Mouse (Mus musculus) frontal cortex, postnatal 25 days (tissue): ENCODE measurements around the gene Hif3a.
"Not testable (repeated sequence)": the region's sequence is repeated elsewhere in the genome, so short reads cannot be mapped to it uniquely, and the experiment has no call there.

Source experiments
- DNase-seq, 2 experiments: peaks; one replicate each; pipeline ENCODE4 v3.0.0; 2022; ENCODE audit warnings: low spot score in 2 of 2

Hif3a gene

DNA sequence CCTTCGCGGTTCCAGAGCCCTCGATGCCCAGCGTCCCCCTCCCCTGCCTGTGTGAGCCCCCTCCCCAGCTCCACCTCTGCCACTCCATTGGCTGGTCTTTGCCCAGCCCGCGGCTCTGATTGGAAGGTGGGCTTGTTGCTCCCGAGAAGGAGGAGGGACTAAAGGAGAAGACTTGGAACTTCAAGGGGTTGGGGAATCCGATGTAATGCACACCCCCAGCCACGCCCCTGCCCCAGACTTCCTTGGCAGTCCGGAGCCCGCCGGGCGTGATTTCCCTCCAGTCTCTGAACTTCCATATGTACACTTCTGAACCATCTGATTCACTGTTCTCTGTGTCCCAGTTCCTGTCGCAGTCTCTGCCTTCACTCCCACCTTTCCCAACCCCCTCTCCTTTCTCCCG, at the start of gene Hif3a:
Gene Hif3a (minus strand): TSS at position 39 of the 400 bp plus-strand sequence.
- no peak for DNase-seq

- DNase-seq, result not testable (repeated sequence)
Measured at GRCm38 (mm10) chr7:17101631-17102030, 39.4 kb upstream of the Hif3a start.

DNA sequence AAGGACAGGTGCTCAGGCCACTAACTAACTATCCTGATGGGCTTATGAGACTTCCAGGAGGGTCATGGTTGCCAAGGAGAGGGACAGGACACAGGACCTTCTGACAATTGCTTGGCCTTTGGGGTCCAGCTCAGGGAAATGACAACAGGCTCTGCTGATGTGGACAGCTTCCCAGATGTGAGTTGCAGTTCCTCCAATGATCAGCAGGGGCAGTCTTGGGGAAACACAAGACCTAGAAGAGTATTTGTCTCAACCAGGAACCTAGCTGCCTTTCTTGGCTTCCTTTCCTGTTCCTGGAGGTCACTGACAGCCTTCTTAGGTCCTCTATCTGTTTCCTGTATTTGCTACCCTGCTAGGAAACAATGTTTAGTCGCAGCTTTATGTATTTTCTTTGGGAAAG, 29.1 kb upstream of the Hif3a start:
- DNase-seq, result no peak

- DNase-seq, result no peak
Measured at GRCm38 (mm10) chr7:17090058-17090585, 27.9 kb upstream of the Hif3a start.

GRCm38 (mm10) chr7:17087731-17088130, 25.5 kb upstream of the Hif3a start:
- no peak for DNase-seq

GRCm38 (mm10) chr7:17082766-17083165, 20.5 kb upstream of the Hif3a start:
- no peak for DNase-seq

DNA sequence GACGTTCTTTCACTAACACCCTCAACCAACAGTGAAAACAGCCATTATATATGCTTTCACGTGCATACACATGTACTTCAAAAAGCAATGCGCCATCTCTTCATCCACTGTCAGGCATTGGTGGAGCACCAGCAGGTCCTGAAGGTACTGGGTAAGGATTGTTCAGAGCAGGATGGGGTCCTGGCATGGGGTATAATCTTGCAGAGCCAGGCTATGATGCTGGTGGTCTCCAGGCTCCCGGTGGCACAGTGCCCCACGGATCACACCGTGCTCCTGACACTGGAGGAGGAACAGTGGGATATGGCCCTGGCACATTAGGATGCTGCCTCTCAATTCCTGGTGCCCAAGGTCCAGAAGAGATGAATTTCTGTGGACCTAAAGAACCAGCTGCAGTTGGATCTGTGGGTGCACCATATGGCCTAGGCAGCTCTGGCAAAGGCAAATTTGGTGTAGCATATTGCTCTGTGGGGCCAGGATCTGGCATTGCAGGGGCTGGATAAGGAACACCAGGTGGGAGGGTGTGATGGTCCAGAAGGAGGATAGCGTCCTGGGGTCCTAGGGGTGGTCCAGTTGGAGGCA, 15.9 kb upstream of the Hif3a start:
- DNase-seq, result no peak

GRCm38 (mm10) chr7:17076542-17076941, 14.3 kb upstream of the Hif3a start:
- no peak for DNase-seq

DNA sequence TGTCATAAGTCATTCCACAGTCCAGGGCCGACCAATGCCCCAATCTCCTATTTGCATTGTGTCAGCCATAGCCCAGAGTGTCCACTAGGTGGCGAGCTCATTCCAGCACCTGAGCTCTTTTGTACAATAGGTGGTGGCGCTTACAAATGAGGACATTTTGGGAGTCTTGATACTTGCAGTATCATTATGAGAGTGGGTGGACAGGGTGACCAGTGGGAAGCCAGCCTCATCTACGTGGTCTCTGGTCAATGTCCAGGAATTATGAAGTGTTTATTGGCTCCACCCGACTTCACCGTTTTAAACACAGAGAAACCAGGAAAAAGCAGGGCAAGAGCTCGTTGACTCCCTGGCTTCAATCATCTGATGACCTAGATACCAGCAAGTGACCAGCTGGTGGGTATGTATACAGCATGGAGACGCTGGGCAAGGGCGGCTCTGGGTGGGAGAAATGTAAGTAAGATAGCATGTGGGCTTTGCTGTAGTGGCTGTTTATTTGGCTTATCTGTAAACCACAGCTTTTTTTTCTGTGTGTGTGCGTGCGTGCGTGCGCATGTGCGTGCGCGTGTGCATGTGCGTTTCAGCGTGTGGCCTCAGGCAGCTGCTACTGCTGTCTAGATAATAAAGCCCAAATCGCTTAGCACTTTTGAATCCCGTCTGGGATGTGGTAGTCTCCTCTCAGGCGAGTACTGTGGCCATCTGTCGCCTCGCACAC, 11.8 kb upstream of the Hif3a start, which contains the start of gene Psg16:
Gene Psg16 (plus strand): TSS at position 137 of the 712 bp plus-strand sequence.
- peak; percentile 38 to 55 for DNase-seq

DNA sequence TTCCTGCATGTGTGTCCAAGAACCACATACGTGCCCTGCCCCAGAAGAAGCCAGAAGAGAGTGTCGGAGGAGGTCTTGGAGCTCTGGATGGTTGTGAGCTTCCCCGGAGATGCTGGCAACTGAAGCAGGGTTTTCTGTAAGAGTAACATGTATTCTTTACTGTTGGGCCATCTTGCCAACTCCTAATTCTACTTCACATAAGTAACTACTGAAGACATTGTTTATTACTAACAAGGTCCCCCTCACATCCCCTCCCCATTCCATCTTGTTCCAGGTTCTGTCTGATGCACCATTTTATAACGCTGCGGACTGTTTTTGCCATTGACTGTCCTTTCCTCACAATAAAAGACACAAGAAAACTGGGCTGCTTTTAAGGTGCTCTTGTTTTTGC, 11.3 kb upstream of the Hif3a start:
- no peak for DNase-seq

DNA sequence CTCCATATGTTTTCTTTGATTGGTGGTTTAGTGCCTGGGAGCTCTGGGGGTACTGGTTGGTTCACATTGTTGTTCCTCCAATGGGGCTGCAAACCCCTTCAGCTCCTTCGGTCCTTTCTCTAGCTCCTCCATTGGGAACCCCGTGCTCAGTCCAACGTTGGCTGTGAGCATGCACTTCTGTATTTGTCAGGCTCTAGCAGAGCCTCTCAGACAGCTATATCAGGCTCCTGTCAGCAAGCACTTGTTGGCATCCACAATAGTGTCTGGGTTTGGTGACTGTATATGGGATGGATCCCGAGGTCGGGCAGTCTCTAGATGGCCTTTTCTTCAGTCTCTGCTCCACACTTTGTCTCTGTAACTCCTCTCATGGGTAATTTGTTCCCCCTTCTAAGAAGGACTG, 5.4 kb upstream of the Hif3a start:
- DNase-seq, result not testable (repeated sequence)

DNA sequence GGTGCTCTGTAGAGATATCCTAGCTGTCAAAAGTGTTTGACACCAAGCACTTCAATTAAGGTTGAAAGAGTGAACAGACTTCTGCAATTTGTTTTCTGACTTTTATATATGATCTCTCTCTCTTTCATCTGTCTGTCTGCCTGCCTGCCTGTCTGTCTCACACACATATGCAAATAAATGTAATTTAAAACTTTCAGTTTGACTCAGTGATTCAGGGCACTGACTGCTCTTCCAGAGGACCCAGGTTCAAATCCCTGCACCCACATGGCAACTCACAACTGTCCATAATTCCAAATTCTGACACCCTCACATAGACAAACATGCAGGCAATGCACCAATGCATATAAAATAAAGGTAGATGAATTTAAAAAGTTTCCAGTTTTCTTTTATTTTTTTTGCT, 4.8 kb upstream of the Hif3a start:
- no peak for DNase-seq

DNA sequence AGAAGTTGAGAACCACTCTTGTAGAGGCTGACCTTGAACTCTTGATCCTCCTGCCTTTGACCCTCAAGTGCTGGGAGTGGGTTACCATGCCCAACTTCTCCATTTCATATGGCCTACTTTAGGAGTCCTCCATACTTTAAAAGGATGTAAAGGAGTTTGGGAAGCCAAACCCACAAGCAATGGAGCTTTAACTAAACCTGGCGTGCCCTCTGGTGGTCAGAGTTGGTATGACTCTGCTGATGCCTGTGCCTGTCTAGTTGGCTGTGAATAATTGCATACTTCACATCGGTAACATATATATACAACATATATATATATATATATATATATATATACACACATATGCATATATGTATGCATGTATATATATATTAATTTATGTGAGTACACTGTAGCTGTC, 4.2 kb upstream of the Hif3a start:
- DNase-seq, result peak; percentile 93 to 97

- DNase-seq, result no peak
Measured at GRCm38 (mm10) chr7:17065620-17066019, 3.4 kb upstream of the Hif3a start.

GRCm38 (mm10) chr7:17062845-17063244, 618 bp upstream of the Hif3a start:
- DNase-seq, result no peak

- no peak for DNase-seq
Measured at GRCm38 (mm10) chr7:17060782-17061605, 1.2 kb downstream of the Hif3a start.

GRCm38 (mm10) chr7:17060031-17060781, 2.0 kb downstream of the Hif3a start:
- DNase-seq, result peak; percentile 81 to 86

GRCm38 (mm10) chr7:17059463-17059844, 2.8 kb downstream of the Hif3a start:
- no peak for DNase-seq

GRCm38 (mm10) chr7:17058816-17059462, 3.3 kb downstream of the Hif3a start:
- no peak for DNase-seq

DNA sequence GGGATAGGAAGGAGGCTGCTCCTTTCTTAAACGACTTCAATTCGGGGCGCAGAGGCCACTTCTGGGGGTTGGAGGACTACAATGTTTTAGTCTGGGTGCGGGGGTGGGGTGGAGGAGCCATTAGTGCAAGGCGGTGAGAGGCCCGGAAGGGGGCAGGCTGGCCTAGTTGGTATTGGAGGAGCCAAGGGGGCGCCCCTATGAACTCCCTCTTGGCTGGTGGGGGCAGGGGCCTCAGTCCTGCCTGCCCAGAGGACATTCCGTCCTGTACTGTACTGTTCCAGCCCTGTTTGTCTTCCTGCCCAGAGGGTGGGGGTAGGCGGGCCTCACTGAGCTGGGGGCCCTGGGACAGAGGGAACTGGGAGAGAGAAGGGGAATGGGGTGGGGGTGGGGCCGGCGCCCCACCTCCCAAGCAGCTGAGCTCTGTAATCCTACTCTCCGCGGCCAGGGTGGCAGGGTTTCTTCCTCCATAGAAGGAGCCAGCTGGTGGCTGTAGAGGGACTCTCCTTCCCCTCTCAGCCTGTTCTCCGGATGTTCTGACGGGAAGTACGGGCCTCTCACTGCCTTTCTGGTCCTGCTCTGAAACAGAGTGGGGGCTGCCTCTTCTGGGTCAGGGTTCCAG, 4.0 kb downstream of the Hif3a start:
- DNase-seq, result peak in 1 of 2 experiments; percentile 23
